Mouse (Mus musculus) embryonic facial prominence, embryonic 13.5 days (tissue): ENCODE data around the gene Atg7. TPM values are rescaled to one million over a fixed set of nuclear protein-coding genes. Genes with fewer than 3 reads are reported as not detected.

Experiments used
- ATAC-seq: fragments of 200-750 bp; cut with Nextera tagmentation; 2 replicates; pipeline ENCODE4 v1.8.0; 2017; ENCODE audit warnings: low read depth; ENCODE audit not compliant: insufficient number of reproducible peaks, insufficient read depth, low FRiP score, low TSS enrichment
- H3K27ac ChIP-seq: fragments of 300-500 bp; sonication (generic); 2 replicates; pipeline ENCODE4 v1.5.1; 2015; ENCODE audit warnings: moderate library complexity, mild to moderate bottlenecking, inconsistent platforms
- H3K27me3 ChIP-seq: fragments of 300-500 bp; sonication (generic); 2 replicates; pipeline ENCODE4 v1.6.1; 2015; ENCODE audit warnings: mild to moderate bottlenecking, inconsistent platforms
- H3K36me3 ChIP-seq: fragments of 300-500 bp; sonication (generic); 2 replicates; pipeline ENCODE4 v1.6.1; 2015; ENCODE audit warnings: mild to moderate bottlenecking, inconsistent platforms
- H3K4me1 ChIP-seq: fragments of 300-500 bp; sonication (generic); 2 replicates; pipeline ENCODE4 v1.6.1; 2015; ENCODE audit warnings: inconsistent platforms
- H3K4me2 ChIP-seq: fragments of 300-500 bp; sonication (generic); 2 replicates; pipeline ENCODE4 v1.6.1; 2015; ENCODE audit warnings: moderate library complexity, mild to moderate bottlenecking, inconsistent platforms
- H3K4me3 ChIP-seq: fragments of 300-500 bp; sonication (generic); 2 replicates; pipeline ENCODE4 v1.5.1; 2015; ENCODE audit warnings: mild to moderate bottlenecking, inconsistent platforms
- H3K9ac ChIP-seq: fragments of 300-500 bp; sonication (generic); 2 replicates; pipeline ENCODE4 v1.6.1; 2015; ENCODE audit warnings: mild to moderate bottlenecking, inconsistent platforms
- H3K9me3 ChIP-seq: fragments of 300-500 bp; sonication (generic); 2 replicates; pipeline ENCODE4 v1.6.1; 2016; ENCODE audit warnings: inconsistent platforms
- WGBS: fragments of 180-500 bp; shearing (Covaris S2); methylation state at CpG from one replicate; pipeline ENCODE4 v1.1.7; 2015; ENCODE audit warnings: mixed read lengths; 5-methylcytosine and 5-hydroxymethylcytosine counted together
- polyA plus RNA-seq: library from polyadenylated mRNA; unstranded; fragments of >200 nt; fragmentation: Nextera tagmentation; extraction: Ambion mirVana; gene quantifications from 2 replicates; pipeline ENCODE4 v1.2.1, GENCODE M21; 2015

Atg7 gene
- polyA plus RNA-seq, 1 experiment from 2014 or later, result 19.7 TPM

- ATAC-seq, result no peak
- 81% methylated on average over 1 of the region's 1 CpGs for WGBS
- no peak overlapping the region for H3K9ac ChIP-seq
- H3K27me3 ChIP-seq, result no peaks in the 10 kb centered on the region
- H3K4me2 ChIP-seq, result no peak overlapping the region
- H3K36me3 ChIP-seq, result peaks cover 5% of the 10 kb centered on the region; the same call in 1 of the 2 replicates
- H3K27ac ChIP-seq, result no peak overlapping the region
- no peaks in the 10 kb centered on the region for H3K9me3 ChIP-seq
- H3K4me1 ChIP-seq, result peaks cover 4% of the 10 kb centered on the region; the same call in 1 of the 2 replicates
- no peak overlapping the region for H3K4me3 ChIP-seq
These were observed 44.1 kb downstream of the Atg7 start for GRCm38 (mm10) chr6:114687035-114687434.

GRCm38 (mm10) chr6:114690661-114691060 is 47.8 kb downstream of the Atg7 start:
- Histone ChIP-seq H3K9ac (no peak overlapping the region), H3K27me3 (no peaks in the 10 kb centered on the region), H3K4me3 (no peak overlapping the region), H3K36me3 (peaks cover 5% of the 10 kb centered on the region; the same call in 1 of the 2 replicates), H3K9me3 (no peaks in the 10 kb centered on the region), H3K4me2 (no peak overlapping the region), H3K4me1 (peaks cover 4% of the 10 kb centered on the region; the same call in 1 of the 2 replicates), H3K27ac (no peak overlapping the region)
- ATAC-seq, result no peak
- 25% methylated on average over 2 of the region's 2 CpGs for WGBS

- Histone ChIP-seq H3K36me3 (0 out of 2 replicates have a peak, but pooled peaks cover 5% of the 10 kb centered on the region), H3K9ac (no peak overlapping the region), H3K4me1 (peaks cover 4% of the 10 kb centered on the region; the same call in 1 of the 2 replicates), H3K9me3 (no peaks in the 10 kb centered on the region), H3K4me3 (no peak overlapping the region), H3K27ac (no peak overlapping the region), H3K27me3 (no peaks in the 10 kb centered on the region), H3K4me2 (no peak overlapping the region)
- no peak for ATAC-seq
- WGBS, result 73% methylated on average over 6 of the region's 6 CpGs
These were observed 48.6 kb downstream of the Atg7 start for GRCm38 (mm10) chr6:114691530-114691929.

- ATAC-seq, result no peak
- Histone ChIP-seq H3K27me3 (no peaks in the 10 kb centered on the region), H3K36me3 (0 out of 2 replicates have a peak, but pooled peaks cover 5% of the 10 kb centered on the region), H3K4me1 (peaks cover 4% of the 10 kb centered on the region; the same call in 1 of the 2 replicates), H3K9me3 (no peaks in the 10 kb centered on the region), H3K4me2 (no peak overlapping the region), H3K9ac (no peak overlapping the region), H3K27ac (no peak overlapping the region), H3K4me3 (no peak overlapping the region)
- WGBS, result 90% methylated on average over 10 of the region's 10 CpGs
These were observed 49.8 kb downstream of the Atg7 start for GRCm38 (mm10) chr6:114692691-114693090.

GRCm38 (mm10) chr6:114697646-114698490 is 55.0 kb downstream of the Atg7 start:
- Histone ChIP-seq H3K9ac (no peak overlapping the region), H3K9me3 (0 out of 2 replicates have a peak, but pooled peaks cover 3% of the 10 kb centered on the region), H3K27ac (no peak overlapping the region), H3K36me3 (peaks cover 11% of the 10 kb centered on the region), H3K27me3 (no peaks in the 10 kb centered on the region), H3K4me1 (no peaks in the 10 kb centered on the region), H3K4me3 (no peak overlapping the region), H3K4me2 (no peak overlapping the region)
- 45% methylated on average over 9 of the region's 9 CpGs for WGBS
- peak; percentile 44; the same call in 1 of the 2 replicates for ATAC-seq

- no peak overlapping the region for H3K4me2 ChIP-seq
- 0 out of 2 replicates have a peak, but pooled peaks cover 3% of the 10 kb centered on the region for H3K9me3 ChIP-seq
- no peak overlapping the region for H3K4me3 ChIP-seq
- no peaks in the 10 kb centered on the region for H3K4me1 ChIP-seq
- no peak overlapping the region for H3K9ac ChIP-seq
- 58% methylated on average over 5 of the region's 5 CpGs for WGBS
- peaks cover 11% of the 10 kb centered on the region for H3K36me3 ChIP-seq
- no peak overlapping the region for H3K27ac ChIP-seq
- ATAC-seq, result no peak
- no peaks in the 10 kb centered on the region for H3K27me3 ChIP-seq
These were observed 55.7 kb downstream of the Atg7 start for GRCm38 (mm10) chr6:114698578-114698977.

- Histone ChIP-seq H3K9me3 (0 out of 2 replicates have a peak, but pooled peaks cover 3% of the 10 kb centered on the region), H3K4me3 (no peak overlapping the region), H3K4me1 (no peaks in the 10 kb centered on the region), H3K27me3 (no peaks in the 10 kb centered on the region), H3K27ac (no peak overlapping the region), H3K9ac (no peak overlapping the region), H3K4me2 (no peak overlapping the region), H3K36me3 (peaks cover 24% of the 10 kb centered on the region)
- no peak for ATAC-seq
- WGBS, result 76% methylated on average over 3 of the region's 3 CpGs
These were observed 57.8 kb downstream of the Atg7 start for GRCm38 (mm10) chr6:114700704-114701103.

GRCm38 (mm10) chr6:114707032-114707431 is 64.1 kb downstream of the Atg7 start:
- Histone ChIP-seq H3K27me3 (no peaks in the 10 kb centered on the region), H3K9me3 (no peaks in the 10 kb centered on the region), H3K27ac (no peak overlapping the region), H3K9ac (no peak overlapping the region), H3K4me1 (peaks cover 13% of the 10 kb centered on the region; the same call in 1 of the 2 replicates), H3K4me3 (no peak overlapping the region), H3K4me2 (no peak overlapping the region), H3K36me3 (peaks cover 17% of the 10 kb centered on the region)
- no peak for ATAC-seq
- WGBS, result 72% methylated on average over 3 of the region's 3 CpGs

- no peak for ATAC-seq
- 60% methylated on average over 4 of the region's 4 CpGs for WGBS
- peaks cover 35% of the 10 kb centered on the region for H3K4me1 ChIP-seq
These were observed 69.5 kb downstream of the Atg7 start for GRCm38 (mm10) chr6:114712242-114713050.

GRCm38 (mm10) chr6:114713538-114713937 is 70.6 kb downstream of the Atg7 start:
- H3K9ac ChIP-seq, result no peak overlapping the region
- H3K36me3 ChIP-seq, result 0 out of 2 replicates have a peak, but pooled peaks cover 4% of the 10 kb centered on the region
- no peaks in the 10 kb centered on the region for H3K9me3 ChIP-seq
- WGBS, result 87% methylated on average over 3 of the region's 3 CpGs
- H3K27me3 ChIP-seq, result no peaks in the 10 kb centered on the region
- no peak overlapping the region for H3K27ac ChIP-seq
- H3K4me1 ChIP-seq, result peaks cover 29% of the 10 kb centered on the region
- no peak for ATAC-seq
- no peak overlapping the region for H3K4me2 ChIP-seq
- H3K4me3 ChIP-seq, result no peak overlapping the region

More at GRCm38 (mm10) chr6:114712242-114713050, 69.5 kb downstream of the Atg7 start:
- Histone ChIP-seq H3K36me3 (0 out of 2 replicates have a peak, but pooled peaks cover 4% of the 10 kb centered on the region), H3K4me3 (no peak overlapping the region), H3K9me3 (no peaks in the 10 kb centered on the region), H3K27me3 (no peaks in the 10 kb centered on the region), H3K9ac (no peak overlapping the region), H3K27ac (no peak overlapping the region), H3K4me2 (no peak overlapping the region)

- WGBS, result 39% methylated on average over 5 of the region's 5 CpGs
- no peak overlapping the region for H3K4me3 ChIP-seq
- no peak overlapping the region for H3K27ac ChIP-seq
These were observed 71.8 kb downstream of the Atg7 start for GRCm38 (mm10) chr6:114714654-114715053.

More at GRCm38 (mm10) chr6:114714654-114715053, 71.8 kb downstream of the Atg7 start:
- Histone ChIP-seq H3K36me3 (0 out of 2 replicates have a peak, but pooled peaks cover 4% of the 10 kb centered on the region), H3K27me3 (no peaks in the 10 kb centered on the region), H3K4me1 (peaks cover 34% of the 10 kb centered on the region), H3K9me3 (no peaks in the 10 kb centered on the region), H3K4me2 (no peak overlapping the region), H3K9ac (no peak overlapping the region)
- no peak for ATAC-seq
